Mouse (Mus musculus) myocyte (in vitro differentiated cells): ENCODE measurements around the gene Tprg. TPM values are rescaled to one million over a fixed set of nuclear protein-coding genes. Genes with fewer than 3 reads are reported as not detected.

Source experiments
- H3K27me3 ChIP-seq: one replicate; pipeline ENCODE4 v1.6.1; 2011; ENCODE audit not compliant: control insufficient read depth, insufficient read depth, insufficient read length
- H3K36me3 ChIP-seq: one replicate; pipeline ENCODE4 v1.6.1; 2011; ENCODE audit not compliant: control insufficient read depth, insufficient read depth
- H3K4me2 ChIP-seq: one replicate; pipeline ENCODE4 v1.6.1; 2011; ENCODE audit warnings: low read depth, control low read depth
- H3K4me3 ChIP-seq: one replicate; pipeline ENCODE4 v1.5.1; 2011; ENCODE audit warnings: mild to moderate bottlenecking, control low read depth, moderate library complexity
- H3K79me2 ChIP-seq: one replicate; pipeline ENCODE4 v1.6.1; 2011; ENCODE audit not compliant: control insufficient read depth, insufficient read depth
- H3ac ChIP-seq: one replicate; pipeline ENCODE4 v1.6.1; 2011; ENCODE audit not compliant: control insufficient read depth, insufficient read length
- CEBPB ChIP-seq: IDR thresholded peaks from 2 replicates; pipeline ENCODE4 v1.6.1; 2011; ENCODE audit warnings: mild to moderate bottlenecking, moderate library complexity; ENCODE audit not compliant: poor library complexity, insufficient read depth, severe bottlenecking
- E2F4 ChIP-seq: IDR thresholded peaks from one replicate; pipeline ENCODE4 v1.6.1; 2011; ENCODE audit warnings: mild to moderate bottlenecking, control low read depth, moderate library complexity; ENCODE audit not compliant: insufficient read depth
- MAX ChIP-seq: IDR thresholded peaks from one replicate; pipeline ENCODE4 v1.6.1; 2011; ENCODE audit warnings: low read depth, mild to moderate bottlenecking, control low read depth
- MYOD1 ChIP-seq, 3 experiments: IDR thresholded peaks; one replicate each; pipeline ENCODE4 v1.6.1; 2011; ENCODE audit warnings: control low read depth in 2 of 3, low read depth in 2 of 3, mild to moderate bottlenecking in 2 of 3, moderate library complexity in 1 of 3; ENCODE audit not compliant: insufficient read length in 2 of 3, control insufficient read depth in 1 of 3
- MYOG ChIP-seq, 3 experiments: IDR thresholded peaks; one replicate each; pipeline ENCODE4 v1.6.1; 2011; ENCODE audit warnings: control low read depth in 2 of 3, low read depth in 2 of 3, mild to moderate bottlenecking in 2 of 3; ENCODE audit not compliant: insufficient read length in 2 of 3, control insufficient read depth in 1 of 3, insufficient read depth in 1 of 3
- POLR2A ChIP-seq: IDR thresholded peaks from one replicate; pipeline ENCODE4 v1.6.1; 2011; ENCODE audit warnings: low read depth, mild to moderate bottlenecking, control low read depth, moderate library complexity; ENCODE audit not compliant: insufficient read length
- POLR2AphosphoS2 ChIP-seq: IDR thresholded peaks from one replicate; pipeline ENCODE4 v1.6.1; 2011; ENCODE audit warnings: low read depth, control low read depth; ENCODE audit not compliant: insufficient read length
- REST ChIP-seq: IDR thresholded peaks from one replicate; pipeline ENCODE4 v1.6.1; 2011; ENCODE audit warnings: mild to moderate bottlenecking, control low read depth, moderate library complexity; ENCODE audit not compliant: insufficient read depth, insufficient read length
- SRF ChIP-seq: IDR thresholded peaks from one replicate; pipeline ENCODE4 v1.6.1; 2011; ENCODE audit warnings: low read depth; ENCODE audit not compliant: control insufficient read depth, insufficient read length
- TCF12 ChIP-seq: IDR thresholded peaks from one replicate; pipeline ENCODE4 v1.6.1; 2011; ENCODE audit warnings: mild to moderate bottlenecking, control low read depth; ENCODE audit not compliant: poor library complexity, insufficient read depth, severe bottlenecking
- TCF3 ChIP-seq: IDR thresholded peaks from one replicate; pipeline ENCODE4 v1.6.1; 2011; ENCODE audit warnings: low read depth, control low read depth; ENCODE audit not compliant: insufficient read length
- USF1 ChIP-seq: IDR thresholded peaks from one replicate; pipeline ENCODE4 v1.6.1; 2011; ENCODE audit warnings: low read depth, mild to moderate bottlenecking, control low read depth, moderate library complexity
- polyA plus RNA-seq: library from polyadenylated mRNA; unstranded; fragments of >200 nt; fragmentation: generic; extraction: Trizol; gene quantifications from one replicate; pipeline ENCODE4 v1.2.1, GENCODE M21; 2012; ENCODE audit warnings: missing spikeins

Gene Tprg
- polyA plus RNA-seq, 1 experiment, result not detected

DNA sequence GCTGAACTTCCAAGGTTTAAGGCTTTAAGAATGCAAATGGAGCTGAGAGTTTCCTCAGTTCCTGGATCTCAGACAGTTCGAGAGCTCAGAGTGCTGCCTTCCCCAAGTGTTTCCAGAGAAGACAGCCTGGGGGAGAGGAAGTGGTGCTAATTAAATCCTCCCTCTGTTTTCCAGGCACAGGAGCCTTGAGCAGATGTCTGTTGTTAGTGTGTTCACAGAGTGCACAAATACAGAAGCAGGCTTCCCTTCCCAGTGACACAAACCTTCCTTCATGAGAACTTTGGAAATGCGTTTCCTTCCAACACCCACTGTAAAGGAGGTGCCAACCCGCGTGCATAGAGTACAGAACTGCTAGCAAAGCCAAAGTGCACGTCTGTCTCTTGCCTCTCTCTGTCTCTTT is 27.4 kb downstream of the Tprg start:
- peaks cover 6% of the 10 kb centered on the region for H3K27me3 ChIP-seq
- no peak overlapping the region for H3ac ChIP-seq
- H3K36me3 ChIP-seq, result no peaks in the 10 kb centered on the region
- no peak overlapping the region for H3K4me3 ChIP-seq
- H3K4me2 ChIP-seq, result no peak overlapping the region
- TF ChIP-seq SRF (no peak), USF1 (no peak), MYOD1 (IDR thresholded peaks at IDR 0.05; ENCODE audit: control insufficient read depth in 1 of 3, insufficient read length in 2 of 3, low read depth in 2 of 3) (no peak), POLR2A (no peak), TCF12 (no peak), POLR2AphosphoS2 (no peak), CEBPB (no peak), MYOG (IDR thresholded peaks at IDR 0.05; ENCODE audit: control insufficient read depth in 1 of 3, insufficient read depth in 1 of 3, insufficient read length in 2 of 3, low read depth in 2 of 3) (no peak), MAX (no peak), E2F4 (no peak), REST (no peak), TCF3 (no peak)
- no peaks in the 10 kb centered on the region for H3K79me2 ChIP-seq

DNA sequence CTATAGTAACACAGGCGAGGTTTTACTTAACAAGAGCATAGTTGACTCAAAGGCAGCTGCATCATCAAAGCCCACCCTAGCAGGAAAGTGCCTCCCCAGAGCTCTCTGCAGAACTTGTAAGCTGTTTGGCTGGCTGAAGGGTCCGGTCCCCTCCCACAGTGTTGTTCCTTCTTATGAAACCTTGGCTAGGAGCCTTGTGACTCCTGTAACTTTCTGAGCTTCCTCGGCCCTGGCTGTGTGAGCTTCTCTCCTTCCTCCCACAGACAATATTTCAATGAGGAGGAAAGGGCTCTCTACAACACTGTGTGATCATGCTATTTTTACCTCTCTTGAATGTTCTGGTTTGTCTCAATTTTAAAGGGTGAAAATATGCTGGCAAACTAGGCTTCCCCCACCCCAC is 28.5 kb downstream of the Tprg start:
- TF ChIP-seq TCF12, result no peak
- no peak for TF ChIP-seq CEBPB
- no peak for TF ChIP-seq MAX
- no peak for TF ChIP-seq REST
- no peak for TF ChIP-seq USF1
- TF ChIP-seq TCF3, result no peak
- TF ChIP-seq POLR2AphosphoS2, result no peak
- no peak for TF ChIP-seq SRF
- no peak for TF ChIP-seq POLR2A
- TF ChIP-seq MYOG (IDR thresholded peaks at IDR 0.05; ENCODE audit: control insufficient read depth in 1 of 3, insufficient read depth in 1 of 3, insufficient read length in 2 of 3, low read depth in 2 of 3), result no peak

DNA sequence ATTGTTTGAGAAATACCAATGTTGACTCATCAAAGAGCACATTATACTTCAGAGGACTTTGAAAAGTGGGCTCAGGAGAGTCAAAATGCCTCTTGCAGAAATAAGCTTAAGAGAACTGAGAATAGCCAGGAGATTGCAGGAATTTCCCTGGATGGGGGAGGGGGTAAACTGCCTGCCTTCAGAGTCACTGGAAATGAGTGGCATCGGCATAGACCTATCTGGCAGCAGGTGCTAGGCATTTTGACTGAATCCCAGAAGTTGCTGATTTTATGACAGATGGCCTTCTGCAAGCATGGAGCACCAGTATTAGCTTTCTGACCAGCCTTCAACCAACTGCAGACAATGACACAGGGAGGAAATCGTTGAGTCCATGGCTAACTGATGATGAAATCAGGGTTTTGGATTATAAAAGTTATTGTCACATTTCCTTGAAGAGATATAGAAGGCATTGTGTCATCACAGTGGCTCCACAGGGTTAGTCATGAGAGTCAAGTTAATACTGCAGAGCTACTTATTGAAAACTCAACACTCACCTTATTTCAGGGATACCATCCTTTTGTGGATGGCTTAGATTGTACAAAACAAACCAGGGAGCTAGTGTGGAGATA is 39.1 kb downstream of the Tprg start:
- Histone ChIP-seq H3K4me2 (no peak overlapping the region), H3ac (no peak overlapping the region), H3K79me2 (no peaks in the 10 kb centered on the region), H3K27me3 (no peaks in the 10 kb centered on the region), H3K4me3 (no peak overlapping the region), H3K36me3 (no peaks in the 10 kb centered on the region)
- no peak for TF ChIP-seq E2F4
- TF ChIP-seq TCF12, result no peak

More for the DNA sequence above, 28.5 kb downstream of the Tprg start:
- no peaks in the 10 kb centered on the region for H3K36me3 ChIP-seq
- no peak overlapping the region for H3ac ChIP-seq
- no peak overlapping the region for H3K4me3 ChIP-seq
- H3K27me3 ChIP-seq, result no peaks in the 10 kb centered on the region
- no peak overlapping the region for H3K4me2 ChIP-seq
- no peaks in the 10 kb centered on the region for H3K79me2 ChIP-seq

DNA sequence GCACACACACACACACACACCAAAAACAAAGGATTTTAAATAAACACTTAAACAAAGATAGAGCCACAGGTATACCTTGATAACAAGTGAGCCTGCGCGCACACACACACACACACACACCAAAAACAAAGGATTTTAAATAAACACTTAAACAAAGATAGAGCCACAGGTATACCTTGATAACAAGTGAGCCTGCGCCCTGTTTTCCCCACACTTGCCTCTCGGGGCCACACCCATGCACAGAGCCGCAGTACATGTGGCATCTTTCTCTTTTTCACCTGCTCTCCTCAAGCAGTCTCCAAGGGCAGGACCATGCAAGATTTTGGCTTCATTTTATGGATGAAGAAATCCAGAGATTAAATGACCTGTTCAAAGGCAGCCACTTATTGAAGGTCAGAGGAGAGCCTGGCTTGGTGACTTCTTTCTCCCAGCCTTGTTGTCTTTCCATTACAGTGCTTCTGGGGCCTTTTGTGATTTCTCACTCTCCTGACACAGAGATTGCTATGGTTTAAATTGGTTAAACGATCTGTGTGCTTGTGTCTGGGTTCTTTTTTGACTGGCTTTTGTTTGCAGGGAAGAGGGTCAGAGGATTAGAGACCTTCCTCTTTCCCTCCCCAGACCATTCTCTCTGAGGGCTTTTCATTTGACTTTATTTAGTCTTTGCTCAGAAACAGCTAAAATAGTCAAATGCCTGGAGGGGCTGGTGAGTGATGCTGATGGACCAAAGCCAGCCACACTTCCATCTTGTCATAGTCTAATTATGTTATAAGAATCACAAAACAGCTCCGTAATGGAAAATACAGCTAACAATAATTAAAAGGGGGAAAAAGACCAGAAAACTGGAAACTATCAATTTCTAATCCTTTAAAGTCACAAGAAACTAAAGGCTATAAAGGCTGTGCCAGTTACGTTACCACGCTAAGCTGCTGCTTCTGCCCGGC is 46.9 kb downstream of the Tprg start:
- Histone ChIP-seq H3K79me2 (no peaks in the 10 kb centered on the region), H3ac (no peak overlapping the region), H3K36me3 (no peaks in the 10 kb centered on the region), H3K4me3 (no peak overlapping the region), H3K27me3 (no peaks in the 10 kb centered on the region), H3K4me2 (no peak overlapping the region)
- no peak for TF ChIP-seq CEBPB
- no peak for TF ChIP-seq SRF
- TF ChIP-seq POLR2A, result no peak
- no peak for TF ChIP-seq MYOD1 (IDR thresholded peaks at IDR 0.05; ENCODE audit: control insufficient read depth in 1 of 3, insufficient read length in 2 of 3, low read depth in 2 of 3)
- TF ChIP-seq TCF12, result no peak
- TF ChIP-seq POLR2AphosphoS2, result no peak
- no peak for TF ChIP-seq TCF3

DNA sequence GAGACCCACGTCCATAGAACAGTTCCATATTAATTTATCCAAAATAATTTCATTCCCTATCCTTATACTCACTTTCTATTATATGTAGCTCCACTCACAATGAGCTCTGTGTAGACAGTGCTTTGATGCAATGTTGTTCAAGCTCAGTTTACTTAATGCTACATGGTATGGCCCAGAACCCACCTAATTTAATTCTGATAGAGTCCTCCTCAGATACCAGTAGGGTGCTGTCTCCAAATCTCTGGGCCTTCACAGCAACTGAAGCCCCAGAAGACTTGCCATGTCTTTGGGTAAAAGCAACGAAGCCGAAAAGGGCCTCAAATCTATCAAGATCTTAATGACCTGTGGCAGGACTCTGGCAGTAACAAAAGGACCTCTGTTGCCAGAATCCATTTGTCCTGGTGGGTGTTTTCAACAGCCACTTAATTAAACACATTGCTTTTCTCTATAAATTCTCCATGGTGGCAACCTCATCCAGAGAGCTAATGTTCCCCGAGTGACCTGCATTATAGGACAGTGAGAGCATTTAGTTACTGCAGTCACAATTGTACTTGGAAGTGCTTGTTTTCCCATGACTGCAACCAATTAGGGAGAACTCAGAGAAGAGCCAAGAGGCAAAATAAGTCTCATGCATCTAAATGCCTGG is 48.6 kb downstream of the Tprg start:
- no peak for TF ChIP-seq POLR2A
- no peak for TF ChIP-seq E2F4
- no peak for TF ChIP-seq MAX
- Histone ChIP-seq H3K36me3 (no peaks in the 10 kb centered on the region), H3K4me2 (no peak overlapping the region), H3ac (no peak overlapping the region), H3K4me3 (no peak overlapping the region), H3K27me3 (no peaks in the 10 kb centered on the region), H3K79me2 (no peaks in the 10 kb centered on the region)
